Mouse (Mus musculus): ENCODE measurements around the gene Cpped1. TPM values are rescaled to one million over a fixed set of nuclear protein-coding genes. Genes with fewer than 3 reads are reported as not detected.

Gene Cpped1
- total RNA-seq, 2 experiments from 2014 or later: 4.0 to 4.2 TPM

DNA sequence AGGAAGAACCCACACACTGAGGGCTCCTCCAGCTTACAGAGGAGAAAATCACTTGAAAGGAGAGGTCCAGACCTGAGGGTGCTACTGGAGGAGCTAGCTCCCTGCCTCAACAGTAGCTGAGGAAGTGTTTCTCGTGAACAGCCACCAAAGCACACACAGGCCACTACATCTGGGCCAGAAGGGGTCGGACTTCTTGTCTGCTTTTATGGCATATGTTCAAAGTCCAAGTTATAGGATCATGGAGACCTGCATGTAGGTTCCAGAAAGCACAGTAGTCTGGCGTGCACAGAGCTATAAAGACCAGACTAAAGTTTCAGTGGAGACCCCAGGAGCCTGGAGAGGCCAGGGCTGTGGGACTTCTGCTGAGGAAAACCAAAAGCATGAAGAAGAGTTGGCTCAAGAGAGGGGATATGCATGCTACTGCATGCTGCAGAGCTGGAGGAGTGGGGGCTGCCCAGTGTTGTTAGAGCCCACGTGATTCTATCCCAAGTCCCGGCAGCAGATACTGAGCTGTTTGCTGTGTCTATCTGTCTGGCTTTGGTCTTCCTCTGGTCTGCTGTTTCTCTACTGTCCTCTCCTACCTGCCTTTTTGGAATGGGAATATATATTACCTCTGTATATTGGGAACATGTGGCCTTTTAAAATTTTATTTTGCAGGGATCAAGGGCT lies 60.1 kb downstream of the Cpped1 start:
- ATAC-seq (replicated peaks; ENCODE audit: low FRiP score, poor library complexity, severe bottlenecking): no peak

DNA sequence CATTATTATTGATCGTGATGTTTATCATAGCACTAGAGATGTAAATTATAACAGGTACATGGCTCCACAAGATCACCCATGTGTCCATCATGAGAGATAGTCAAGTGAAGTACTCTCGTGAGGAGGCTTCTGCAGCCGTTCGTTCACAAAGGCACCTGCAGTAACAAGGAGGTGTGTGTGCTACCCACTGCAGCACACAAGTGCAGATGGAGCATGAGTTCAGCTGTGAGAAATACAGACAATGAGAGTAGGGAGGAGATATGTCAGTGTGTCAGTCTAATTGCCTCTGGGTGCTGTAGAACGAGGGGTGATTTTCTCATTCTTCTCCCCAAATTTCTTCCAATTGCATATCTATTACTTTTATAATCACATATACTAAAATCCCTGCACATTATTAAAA lies 63.9 kb downstream of the Cpped1 start:
- ATAC-seq (replicated peaks; ENCODE audit: low FRiP score, poor library complexity, severe bottlenecking): no peak

- no peak for ATAC-seq (replicated peaks; ENCODE audit: low FRiP score, poor library complexity, severe bottlenecking)
Observed at GRCm38 (mm10) chr16:11843441-11843840, 65.8 kb downstream of the Cpped1 start.

DNA sequence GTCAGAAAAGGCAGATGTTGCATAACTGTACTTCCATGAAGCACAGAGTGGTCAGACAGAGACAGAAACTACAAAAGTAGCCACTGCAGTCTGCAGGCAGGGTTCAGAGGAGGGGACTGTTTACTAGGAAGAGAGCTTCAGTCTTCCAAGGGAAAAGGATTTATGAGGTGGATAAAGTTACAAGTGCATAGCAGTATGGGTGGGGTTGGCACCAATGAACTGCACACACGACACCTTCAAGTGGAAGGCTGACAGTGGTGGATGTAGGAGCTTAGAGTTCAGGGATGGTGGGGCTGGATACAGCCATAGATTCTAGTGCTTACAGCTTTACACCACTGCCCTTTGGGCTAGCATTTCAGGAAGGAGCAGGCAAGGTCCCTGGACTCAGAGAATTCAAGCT lies 75.8 kb downstream of the Cpped1 start:
- ATAC-seq (replicated peaks; ENCODE audit: low FRiP score, poor library complexity, severe bottlenecking): no peak

DNA sequence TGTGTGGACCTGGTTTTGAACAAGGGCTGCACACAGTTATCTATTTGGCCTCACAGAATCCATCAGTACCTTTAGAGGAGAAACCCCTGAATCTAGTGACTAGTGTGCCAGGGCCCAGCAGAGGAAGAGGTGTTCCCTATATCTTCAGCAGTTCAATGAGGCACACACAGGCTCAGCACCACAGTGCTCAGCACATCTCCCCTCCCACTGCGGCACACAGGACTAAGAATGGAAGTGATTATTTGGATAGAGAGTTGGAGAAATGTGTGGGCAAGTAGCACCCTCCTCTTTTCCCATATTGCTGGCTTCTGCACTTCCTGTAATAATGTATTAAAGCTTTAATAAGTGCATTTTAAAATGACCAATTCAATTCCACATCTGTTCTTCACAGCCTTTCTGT lies 80.4 kb downstream of the Cpped1 start:
- no peak for ATAC-seq (replicated peaks; ENCODE audit: low FRiP score, poor library complexity, severe bottlenecking)

- no peak for ATAC-seq (replicated peaks; ENCODE audit: low FRiP score, poor library complexity, severe bottlenecking)
Observed at GRCm38 (mm10) chr16:11824833-11825232, 84.4 kb downstream of the Cpped1 start.

GRCm38 (mm10) chr16:11824385-11824784 lies 84.9 kb downstream of the Cpped1 start:
- no peak for ATAC-seq (replicated peaks; ENCODE audit: low FRiP score, poor library complexity, severe bottlenecking)

DNA sequence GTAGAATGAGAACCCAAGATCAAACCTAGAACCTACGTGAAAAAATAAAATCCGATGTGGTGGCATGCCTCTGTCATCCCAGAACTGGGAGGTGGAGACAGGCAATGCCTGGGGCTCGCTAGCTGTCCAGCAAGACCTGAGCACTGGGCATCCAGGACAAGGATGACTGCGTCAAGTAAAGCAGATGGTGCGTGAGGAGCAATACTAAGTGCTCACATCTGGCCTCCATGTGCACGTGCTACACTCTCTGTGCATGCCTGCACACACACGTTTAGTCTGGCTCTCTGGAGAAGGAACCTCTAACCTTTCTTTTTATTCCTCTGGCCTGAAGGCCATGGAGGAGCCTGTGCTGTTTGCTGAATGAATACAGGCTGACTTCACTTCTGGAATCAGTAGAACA lies 88.5 kb downstream of the Cpped1 start:
- ATAC-seq (replicated peaks; ENCODE audit: low FRiP score, poor library complexity, severe bottlenecking): no peak

DNA sequence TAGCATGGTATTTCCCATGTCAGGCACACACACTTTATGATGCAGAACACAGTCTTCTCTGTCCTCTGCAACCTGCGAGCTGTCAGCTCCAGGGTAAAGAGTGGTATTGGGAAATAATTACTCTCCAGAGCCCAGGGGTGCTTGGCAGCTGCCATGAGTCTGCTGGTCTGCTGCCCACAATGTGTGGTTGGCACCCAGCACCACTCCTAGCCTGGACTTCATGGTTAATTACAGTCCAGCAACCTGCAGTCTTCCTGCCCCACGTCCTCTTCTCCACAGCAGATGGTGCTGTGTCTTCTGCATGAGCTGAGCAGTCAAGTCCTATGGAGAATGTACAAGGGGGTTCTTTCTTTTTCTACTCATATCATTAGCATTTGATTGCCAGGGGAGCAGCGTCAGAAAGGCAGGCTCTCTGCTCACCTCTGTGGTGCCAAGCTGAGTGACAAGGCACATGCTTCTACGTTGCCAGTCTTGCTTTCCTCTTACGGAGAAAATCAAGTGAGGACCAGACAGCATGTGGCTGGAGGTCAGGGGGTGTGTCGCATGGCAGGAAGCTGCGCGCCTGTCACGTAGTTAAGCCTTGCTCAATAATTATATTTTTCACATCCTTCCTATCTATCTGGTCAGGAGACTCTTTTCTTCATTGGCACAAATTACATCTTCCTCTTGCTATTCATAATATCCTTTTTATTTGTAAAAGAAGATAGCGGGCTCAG lies 94.2 kb downstream of the Cpped1 start:
- no peak for ATAC-seq (replicated peaks; ENCODE audit: low FRiP score, poor library complexity, severe bottlenecking)

- no peak for ATAC-seq (replicated peaks; ENCODE audit: low FRiP score, poor library complexity, severe bottlenecking)
Observed at GRCm38 (mm10) chr16:11812119-11812518, 97.1 kb downstream of the Cpped1 start.

GRCm38 (mm10) chr16:11809615-11810014 lies 99.6 kb downstream of the Cpped1 start:
- ATAC-seq (replicated peaks; ENCODE audit: low FRiP score, poor library complexity, severe bottlenecking): no peak

DNA sequence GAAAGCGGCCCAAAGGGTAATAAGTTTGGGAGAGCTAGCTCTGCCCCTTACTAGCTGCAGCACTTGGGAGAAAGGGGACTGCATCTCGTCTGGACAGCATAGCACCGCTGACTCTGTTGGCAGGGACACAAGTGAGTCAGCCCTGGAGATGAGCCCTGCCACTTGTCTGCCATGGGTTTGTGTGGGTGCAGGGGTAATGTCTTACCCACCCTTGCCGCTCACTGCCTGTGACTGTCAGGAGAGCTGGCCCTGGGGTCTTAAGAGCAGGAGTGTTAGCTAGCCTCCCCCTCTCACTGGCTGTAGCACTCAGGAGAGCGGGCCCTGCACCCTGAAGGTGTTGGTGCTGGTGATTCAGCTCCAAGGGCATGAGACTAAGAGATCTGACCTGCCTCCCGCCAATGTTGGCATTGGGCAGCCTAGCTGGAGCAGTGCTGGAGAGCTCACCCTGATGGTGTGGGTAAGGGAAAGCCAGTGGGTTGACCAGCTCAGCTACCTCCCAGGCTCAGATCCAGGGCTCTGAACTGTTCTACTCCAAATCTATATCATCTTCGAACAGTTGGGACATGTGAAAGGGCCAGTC lies 107.2 kb downstream of the Cpped1 start:
- no peak for ATAC-seq (replicated peaks; ENCODE audit: low FRiP score, poor library complexity, severe bottlenecking)

GRCm38 (mm10) chr16:11795758-11796460 lies 113.3 kb downstream of the Cpped1 start:
- ATAC-seq (replicated peaks; ENCODE audit: low FRiP score, poor library complexity, severe bottlenecking): no peak

DNA sequence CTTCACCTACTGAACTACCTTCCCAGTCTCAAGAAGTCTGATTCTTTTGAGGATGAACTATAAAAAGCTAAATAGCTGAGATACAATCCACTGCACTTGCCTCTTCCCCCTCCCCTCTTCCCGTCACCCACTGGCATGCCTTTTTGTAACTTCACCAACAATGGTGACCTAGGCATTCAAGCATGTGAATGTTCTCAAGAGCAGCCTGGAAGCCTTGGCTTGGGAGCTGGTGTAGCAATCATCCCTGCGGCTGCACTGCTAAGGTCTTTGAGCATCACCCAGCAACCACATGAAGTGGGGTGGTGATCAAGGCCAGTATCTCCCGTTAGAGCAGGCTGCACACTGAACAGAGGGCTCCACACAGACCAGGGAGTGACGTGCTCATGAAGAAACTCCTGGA lies 114.6 kb downstream of the Cpped1 start:
- ATAC-seq (replicated peaks; ENCODE audit: low FRiP score, poor library complexity, severe bottlenecking): no peak

DNA sequence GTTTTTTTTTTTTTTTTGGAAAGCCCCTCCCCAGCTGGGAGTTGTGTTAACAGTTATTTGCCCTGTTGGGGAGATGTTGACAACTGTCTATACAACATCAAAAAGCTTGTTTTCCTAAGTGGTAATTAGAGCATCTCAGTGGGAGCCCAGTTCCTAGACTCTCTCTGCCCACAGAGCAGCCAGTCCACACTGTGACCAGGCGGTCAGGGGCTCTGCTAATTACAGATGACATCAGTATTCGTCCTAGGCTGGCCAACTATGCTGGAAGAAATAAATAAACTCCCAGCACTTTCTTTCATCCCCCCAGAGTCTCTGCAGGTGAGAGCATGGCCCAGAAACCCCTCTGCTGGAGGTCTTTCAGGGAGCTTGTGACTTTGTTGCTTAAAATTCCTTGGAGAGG lies 115.9 kb downstream of the Cpped1 start:
- no peak for ATAC-seq (replicated peaks; ENCODE audit: low FRiP score, poor library complexity, severe bottlenecking)

GRCm38 (mm10) chr16:11790476-11790875 lies 118.8 kb downstream of the Cpped1 start:
- ATAC-seq (replicated peaks; ENCODE audit: low FRiP score, poor library complexity, severe bottlenecking): no peak

- no peak for ATAC-seq (replicated peaks; ENCODE audit: low FRiP score, poor library complexity, severe bottlenecking)
Observed at GRCm38 (mm10) chr16:11785806-11786205, 123.4 kb downstream of the Cpped1 start.

DNA sequence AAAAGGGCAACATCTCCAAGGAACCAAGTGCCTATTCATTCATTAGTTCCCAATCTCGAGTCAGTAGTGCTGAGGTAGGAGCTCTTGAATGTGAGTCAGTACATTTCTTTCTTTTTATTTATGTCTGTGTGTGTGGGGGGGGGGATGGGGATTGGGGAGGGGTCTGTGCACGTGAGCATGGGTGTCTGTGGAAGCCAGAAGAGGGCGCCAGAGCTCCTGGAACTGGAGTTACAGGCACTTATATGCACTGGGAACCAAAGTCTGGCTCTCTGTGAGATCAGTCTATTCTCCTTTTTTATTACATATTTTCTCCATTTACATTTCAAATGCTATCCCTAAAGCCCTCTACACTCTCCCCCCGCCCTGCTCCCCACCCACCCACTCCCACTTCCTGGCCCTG lies 124.9 kb downstream of the Cpped1 start:
- ATAC-seq (replicated peaks; ENCODE audit: low FRiP score, poor library complexity, severe bottlenecking): no peak

DNA sequence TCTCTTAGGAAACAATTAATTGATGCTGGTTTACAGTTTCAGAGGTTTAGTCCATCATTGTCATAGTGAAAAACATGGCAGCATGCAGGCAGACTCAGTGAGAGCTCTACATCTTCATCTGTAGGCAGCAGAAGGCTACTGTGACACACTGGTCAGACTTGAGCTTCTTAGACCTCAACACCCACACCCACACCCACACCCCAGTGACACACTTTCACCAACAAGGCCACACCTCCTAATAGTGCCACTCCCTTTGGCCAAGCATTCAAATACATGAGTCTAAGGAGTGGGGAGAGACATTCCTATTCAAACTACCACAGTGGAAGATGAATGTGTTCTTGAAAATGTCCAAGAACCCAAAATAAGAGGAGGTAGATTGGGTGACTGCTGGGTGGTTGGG lies 125.9 kb downstream of the Cpped1 start:
- ATAC-seq (replicated peaks; ENCODE audit: low FRiP score, poor library complexity, severe bottlenecking): no peak

GRCm38 (mm10) chr16:11782082-11782481 lies 127.2 kb downstream of the Cpped1 start:
- no peak for ATAC-seq (replicated peaks; ENCODE audit: low FRiP score, poor library complexity, severe bottlenecking)

Data from erythroblast, adult 5-6 weeks (primary cell).